Mouse (Mus musculus): ENCODE data around the gene Rabif.
"Not testable (repeated sequence)": the region's sequence is repeated elsewhere in the genome, so short reads cannot be mapped to it uniquely, and the experiment has no call there.

GRCm38 (mm10) chr1:134533710-134534109 is 39.3 kb downstream of the Rabif start:
- not testable (repeated sequence) for TF ChIP-seq CTCF, POLR2A (IDR thresholded peaks at IDR 0.05; ENCODE audit: extremely low read depth, insufficient read depth, low read length)

Data from cortical plate, adult 2 months (tissue).